Mouse (Mus musculus): ENCODE measurements around the gene P4hb. TPM values are rescaled to one million over a fixed set of nuclear protein-coding genes. Genes with fewer than 3 reads are reported as not detected.

Gene P4hb
- 187 TPM for polyA plus RNA-seq (2017; shearing (Covaris generic))

GRCm38 (mm10) chr11:120572752-120573584 is at the start of gene P4hb:
P4hb (minus strand) TSS chr11:120573253.

GRCm38 (mm10) chr11:120617519-120618112 is 44.6 kb upstream of the P4hb start, which contains the start of gene Pcyt2:
Pcyt2 (minus strand) TSS chr11:120617936.

GRCm38 (mm10) chr11:120608241-120609034 is 35.4 kb upstream of the P4hb start, which contains the start of gene Npb:
Npb (plus strand) TSS chr11:120608477.

GRCm38 (mm10) chr11:120598283-120598989 is 25.4 kb upstream of the P4hb start, which contains the start of the genes Alyref and Anapc11:
Alyref (minus strand) TSS chr11:120598365.
Anapc11 (plus strand) TSS chr11:120598421.

GRCm38 (mm10) chr11:120581490-120582267 is 8.6 kb upstream of the P4hb start, which contains the start of gene Arhgdia:
Arhgdia (minus strand) TSS chr11:120581624.

GRCm38 (mm10) chr11:120550810-120551440 is 22.1 kb downstream of the P4hb start, which contains the start of gene Ppp1r27:
Ppp1r27 (minus strand) TSS chr11:120551132.

GRCm38 (mm10) chr11:120549168-120549945 is 23.7 kb downstream of the P4hb start, which contains the start of gene Mcrip1:
Mcrip1 (minus strand) TSS chr11:120549727.

GRCm38 (mm10) chr11:120530085-120530964 is 42.7 kb downstream of the P4hb start, which contains the start of gene Gcgr:
Gcgr (plus strand) TSS chr11:120530699.

Other genes with a start within 250 kb of the P4hb start
- gene Actg1, start 224.7 kb downstream of the P4hb start, polyA plus RNA-seq (2017; shearing (Covaris generic)) = 2,667 TPM
- gene Fscn2, start 211.7 kb downstream of the P4hb start, polyA plus RNA-seq (2017; shearing (Covaris generic)) = not detected
- gene Faap100, start 194.5 kb downstream of the P4hb start, polyA plus RNA-seq (2017; shearing (Covaris generic)) = 22.5 TPM
- 54.3 TPM for gene Nploc4, start 135.5 kb downstream of the P4hb start, polyA plus RNA-seq (2017; shearing (Covaris generic))
- gene Tspan10, start 130.6 kb downstream of the P4hb start, polyA plus RNA-seq (2017; shearing (Covaris generic)) = not detected
- not detected for gene Pde6g, start 119.8 kb downstream of the P4hb start, polyA plus RNA-seq (2017; shearing (Covaris generic))
- 2.0 TPM for gene Oxld1, start 115.2 kb downstream of the P4hb start, polyA plus RNA-seq (2017; shearing (Covaris generic))
- 19.8 TPM for gene Ccdc137, start 115.1 kb downstream of the P4hb start, polyA plus RNA-seq (2017; shearing (Covaris generic))
- gene Arl16, start 105.6 kb downstream of the P4hb start, polyA plus RNA-seq (2017; shearing (Covaris generic)) = 10.7 TPM
- 29.0 TPM for gene Mrpl12, start 88.6 kb downstream of the P4hb start, polyA plus RNA-seq (2017; shearing (Covaris generic))
- gene Slc25a10, start 81.4 kb downstream of the P4hb start, polyA plus RNA-seq (2017; shearing (Covaris generic)) = 9.9 TPM
- gene Gcgr, start 42.6 kb downstream of the P4hb start, polyA plus RNA-seq (2017; shearing (Covaris generic)) = not detected
- 63.3 TPM for gene Mcrip1, start 23.5 kb downstream of the P4hb start, polyA plus RNA-seq (2017; shearing (Covaris generic))
- not detected for gene Ppp1r27, start 22.1 kb downstream of the P4hb start, polyA plus RNA-seq (2017; shearing (Covaris generic))
- 737 TPM for gene Arhgdia, start 8.4 kb upstream of the P4hb start, polyA plus RNA-seq (2017; shearing (Covaris generic))
- 275 TPM for gene Alyref, start 25.1 kb upstream of the P4hb start, polyA plus RNA-seq (2017; shearing (Covaris generic))
- 80.0 TPM for gene Anapc11, start 25.2 kb upstream of the P4hb start, polyA plus RNA-seq (2017; shearing (Covaris generic))
- gene Npb, start 35.2 kb upstream of the P4hb start, polyA plus RNA-seq (2017; shearing (Covaris generic)) = not detected
- 159 TPM for gene Pcyt2, start 44.7 kb upstream of the P4hb start, polyA plus RNA-seq (2017; shearing (Covaris generic))
- gene Sirt7, start 52.0 kb upstream of the P4hb start, polyA plus RNA-seq (2017; shearing (Covaris generic)) = 158 TPM
- gene Mafg, start 60.3 kb upstream of the P4hb start, polyA plus RNA-seq (2017; shearing (Covaris generic)) = 52.8 TPM
- gene Pycr1, start 70.5 kb upstream of the P4hb start, polyA plus RNA-seq (2017; shearing (Covaris generic)) = 0.24 TPM
- not detected for gene Myadml2, start 74.9 kb upstream of the P4hb start, polyA plus RNA-seq (2017; shearing (Covaris generic))
- not detected for gene Notum, start 87.9 kb upstream of the P4hb start, polyA plus RNA-seq (2017; shearing (Covaris generic))
- gene Aspscr1, start 99.7 kb upstream of the P4hb start, polyA plus RNA-seq (2017; shearing (Covaris generic)) = 103 TPM
- gene Cenpx, start 140.5 kb upstream of the P4hb start, polyA plus RNA-seq (2017; shearing (Covaris generic)) = 87.8 TPM
- gene Lrrc45, start 140.7 kb upstream of the P4hb start, polyA plus RNA-seq (2017; shearing (Covaris generic)) = 52.6 TPM
- 0.70 TPM for gene Rac3, start 148.2 kb upstream of the P4hb start, polyA plus RNA-seq (2017; shearing (Covaris generic))
- 11.1 TPM for gene Dcxr, start 154.0 kb upstream of the P4hb start, polyA plus RNA-seq (2017; shearing (Covaris generic))
- not detected for gene Cbr2, start 158.9 kb upstream of the P4hb start, polyA plus RNA-seq (2017; shearing (Covaris generic))
- gene Hmga1b, start 189.5 kb upstream of the P4hb start, polyA plus RNA-seq (2017; shearing (Covaris generic)) = 15.1 TPM
- gene Rfng, start 211.0 kb upstream of the P4hb start, polyA plus RNA-seq (2017; shearing (Covaris generic)) = 23.6 TPM
- gene Gps1, start 211.0 kb upstream of the P4hb start, polyA plus RNA-seq (2017; shearing (Covaris generic)) = 79.8 TPM
- 40.0 TPM for gene Dus1l, start 223.2 kb upstream of the P4hb start, polyA plus RNA-seq (2017; shearing (Covaris generic))

Measured in effector memory CD4-positive, alpha-beta T cell, adult 5 months (primary cell).